In the genomic region with DNA sequence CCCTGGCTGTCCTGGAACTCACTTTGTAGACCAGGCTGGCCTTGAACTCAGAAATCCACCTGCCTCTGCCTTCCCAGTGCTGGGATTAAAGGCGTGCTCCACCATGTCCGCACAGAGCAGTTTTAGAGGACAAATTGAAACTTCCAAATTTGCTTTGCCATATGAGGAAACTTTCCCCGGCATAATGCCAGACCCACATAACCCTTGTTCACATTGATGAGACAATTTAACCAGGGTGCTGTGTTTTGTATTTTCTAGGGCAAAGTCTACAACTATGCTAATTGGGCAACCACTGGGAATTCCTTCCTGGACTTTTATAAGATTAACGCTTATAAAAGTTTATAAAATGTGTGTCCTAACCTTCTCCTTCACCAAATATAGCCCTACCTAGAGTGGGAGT, we compare ENCODE assay signal across 13 mouse cellular contexts. TPM values are rescaled to one million over a fixed set of nuclear protein-coding genes. Genes with fewer than 3 reads are reported as not detected.
"Had no signal": no experiment of that assay in that cellular context is flagged by ENCODE, and none has a peak within 500 bp of the region (broad histone marks: within the 10 kb centered on the region; RNA-seq: fewer than 3 reads in every experiment).

No protein-coding gene starts in this region.

- H3K9me3 ChIP-seq: limb, embryonic 15.5 days; midbrain, embryonic 12.5 days; neural tube, embryonic 15.5 days had no signal

- H3K27me3 ChIP-seq: limb, embryonic 15.5 days; midbrain, embryonic 12.5 days had no signal

- H3K4me2 ChIP-seq: limb, embryonic 15.5 days; midbrain, embryonic 12.5 days; neural tube, embryonic 15.5 days had no signal

- ATAC-seq: inflammation-experienced regulatory T-cells, adult 6 months had no signal

- H3K36me3 ChIP-seq: limb, embryonic 15.5 days; midbrain, embryonic 12.5 days; neural tube, embryonic 15.5 days had no signal

- H3K27ac ChIP-seq: kidney, postnatal 0 days; limb, embryonic 15.5 days; midbrain, embryonic 12.5 days; neural tube, embryonic 15.5 days had no signal

- DNase-seq: layer of hippocampus, adult 9-11 months; layer of hippocampus, postnatal 36 days; lung, adult 18-20 months; right cerebral cortex, adult 18-20 months; right cerebral cortex, postnatal 25 days; thymus, postnatal 4 days had no signal

- H3K4me3 ChIP-seq: limb, embryonic 15.5 days; midbrain, embryonic 12.5 days; neural tube, embryonic 15.5 days had no signal

- H3K9ac ChIP-seq: limb, embryonic 15.5 days; midbrain, embryonic 12.5 days; neural tube, embryonic 15.5 days had no signal

RNA-seq across cellular contexts. Expression of a gene that starts 25.0 kb away (rescaled TPM):
- total RNA-seq: layer of hippocampus, adult 18-20 months; layer of hippocampus, postnatal 36 days; megakaryocyte-erythroid progenitor cell, adult 5-6 weeks had no signal
- polyA plus RNA-seq: inflammation-experienced regulatory T-cells, adult 6 months had no signal
